Mouse (Mus musculus) left cerebral cortex, postnatal 36 days (tissue): Measurements from ENCODE around the gene Lhx8. TPM values are rescaled to one million over a fixed set of nuclear protein-coding genes. Genes with fewer than 3 reads are reported as not detected.

Source experiments
- DNase-seq, 2 experiments: peaks; one replicate each; pipeline ENCODE4 v3.0.0; 2021 to 2022; ENCODE audit warnings: low spot score in 2 of 2, mixed read lengths in 1 of 2
- intact Hi-C: fragments of 180-260 bp; cut with DNase I; formaldehyde crosslinking; loops from one replicate; pipeline ENCODE4 v1.15.1; 2025
- total RNA-seq, 2 experiments: library from RNA; stranded (reverse); gene quantifications; 2 replicates each; pipeline ENCODE4 v1.2.3; 2021

The Lhx8 gene
- total RNA-seq: 1 to 10 TPM in 1 of 2 experiments, under 1 TPM in 1; 0.25 to 1.6 TPM

DNA sequence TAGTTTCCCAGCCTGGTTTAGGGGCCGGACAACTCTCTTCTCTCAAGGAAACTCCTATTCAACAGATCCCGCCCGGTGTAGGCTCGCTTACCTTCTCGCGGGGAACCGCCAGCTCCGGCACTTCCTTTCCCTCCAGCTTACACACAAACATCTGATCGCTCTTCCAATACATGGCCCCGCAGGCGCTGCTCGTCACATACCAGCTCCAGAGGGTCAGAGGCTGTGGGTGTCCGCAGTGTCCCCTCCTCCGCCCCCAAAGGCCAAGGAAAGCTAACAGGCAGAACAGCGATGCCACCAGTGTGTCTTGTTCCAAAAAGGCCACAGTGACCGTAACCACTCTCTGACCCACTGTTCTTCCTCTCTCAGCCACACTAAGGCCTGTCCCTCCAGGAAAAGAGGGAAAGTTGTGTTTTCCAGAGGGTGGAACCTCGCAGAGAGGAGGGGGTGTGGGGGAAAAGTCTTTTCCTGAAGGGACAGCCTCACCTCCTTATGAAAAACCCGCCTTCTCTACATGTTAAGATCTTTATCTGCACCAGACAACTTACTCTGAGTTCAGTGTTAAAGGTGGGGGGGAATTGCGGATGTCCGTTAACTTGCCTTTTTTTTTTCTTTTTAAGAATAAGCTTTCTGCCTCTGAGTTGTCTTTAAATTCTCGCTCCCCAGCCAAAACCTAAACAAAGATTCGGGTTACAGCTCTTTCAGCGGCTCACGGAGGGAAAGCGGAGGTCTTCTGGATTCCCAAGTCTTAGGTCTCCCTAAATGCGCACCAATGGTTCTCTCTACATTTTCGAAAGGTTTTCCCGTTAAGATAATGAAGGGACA lies at the start of gene Lhx8:
Gene Lhx8, minus strand, starts transcription at position 479 of the 822 bp plus-strand sequence.
- intact Hi-C loops: loop anchor here (5.0 kb wide), 1 partner anchor 242 kb away; no protein-coding TSS in a partner anchor

DNA sequence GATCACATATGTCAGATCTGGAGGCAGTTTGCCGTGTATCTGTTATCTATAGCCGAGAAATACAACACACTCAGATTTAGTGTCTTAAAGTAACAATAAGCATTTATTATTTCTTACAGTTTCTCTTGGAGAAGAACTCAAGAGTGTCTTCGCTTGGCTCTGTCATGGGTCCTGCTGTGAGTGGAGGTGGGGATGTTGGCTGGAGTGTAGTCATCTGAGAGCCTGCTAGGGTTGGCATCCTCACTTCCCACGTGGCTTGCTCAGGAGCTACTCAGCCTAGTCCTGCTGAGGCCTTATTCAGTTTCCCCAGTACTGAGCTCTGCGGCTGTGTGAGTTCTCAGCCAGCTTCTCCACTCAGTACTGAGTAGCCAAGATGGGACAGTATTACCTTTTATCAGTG lies 43.1 kb upstream of the Lhx8 start:
- DNase-seq: no peak
- intact Hi-C loops: no loop called here

More for the DNA sequence above, at the start of gene Lhx8:
- peak in 1 of 2 experiments; percentile 12 for DNase-seq

DNA sequence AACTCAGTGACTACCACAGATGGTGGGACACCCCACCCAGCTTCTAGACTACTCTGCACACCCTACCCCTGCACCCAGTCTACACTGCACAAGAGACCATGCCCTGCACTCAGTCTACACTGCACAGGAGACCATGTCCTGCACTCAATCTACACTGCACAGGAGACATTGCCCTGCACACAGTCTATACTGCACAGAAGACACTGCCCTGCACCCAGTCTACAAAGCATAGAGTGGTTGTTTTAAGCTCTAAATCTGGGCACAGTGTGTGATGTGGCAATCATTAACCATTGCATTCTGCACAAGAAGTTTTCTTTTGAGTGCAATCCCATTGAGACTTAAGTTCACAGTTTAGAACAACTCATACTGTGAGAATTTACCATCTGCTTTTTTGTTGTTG lies 42.2 kb upstream of the Lhx8 start:
- no peak for DNase-seq
- intact Hi-C loops: no loop called here

DNA sequence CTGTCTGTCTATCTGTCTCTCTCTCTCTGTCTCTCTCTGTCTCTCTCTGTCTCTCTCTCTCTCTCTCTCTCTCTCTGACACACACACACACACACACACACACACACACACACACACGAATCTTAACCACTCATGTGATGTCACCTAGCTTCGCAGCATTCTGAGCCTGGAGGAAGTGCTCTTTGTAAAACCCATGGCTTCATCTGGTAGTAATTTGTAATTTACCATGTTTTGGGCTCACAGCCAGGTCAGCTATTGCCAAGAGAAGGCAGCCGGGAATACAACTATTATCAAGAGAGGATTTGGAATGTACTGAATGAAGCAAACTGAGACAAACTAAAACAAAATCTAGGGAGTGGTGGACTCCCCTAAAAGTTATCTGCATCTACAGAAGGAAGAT lies 36.9 kb upstream of the Lhx8 start:
- intact Hi-C loops: no loop called here
- no peak for DNase-seq

DNA sequence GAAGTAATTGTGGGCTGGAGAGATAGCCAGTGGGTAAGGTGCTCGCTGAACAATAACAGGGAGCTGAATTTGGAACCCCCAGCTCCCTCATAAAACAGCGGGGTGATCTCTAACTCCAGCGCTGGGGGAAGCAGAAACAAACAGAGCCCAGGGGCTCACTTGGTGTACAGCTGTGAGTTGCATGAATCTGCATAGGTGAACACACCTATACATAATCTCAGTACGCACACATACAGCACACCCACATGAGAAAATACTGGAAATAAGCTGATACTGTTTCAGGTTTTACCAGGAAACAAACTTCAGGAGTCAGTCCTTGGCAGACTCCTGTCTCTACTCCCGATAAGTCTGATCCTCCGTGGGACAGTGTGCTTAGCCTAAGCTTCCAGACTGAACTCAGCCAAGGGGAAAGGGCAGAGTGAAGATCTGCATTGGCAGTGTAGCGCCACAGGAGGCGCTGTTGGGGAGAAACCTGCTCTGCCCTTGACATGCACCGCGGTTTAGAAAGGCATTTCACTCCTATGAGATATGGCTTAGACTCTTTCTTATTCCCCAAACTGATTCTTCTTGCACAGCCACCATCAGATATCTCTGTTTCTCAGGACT lies 34.2 kb upstream of the Lhx8 start:
- intact Hi-C loops: no loop called here
- DNase-seq: no peak

DNA sequence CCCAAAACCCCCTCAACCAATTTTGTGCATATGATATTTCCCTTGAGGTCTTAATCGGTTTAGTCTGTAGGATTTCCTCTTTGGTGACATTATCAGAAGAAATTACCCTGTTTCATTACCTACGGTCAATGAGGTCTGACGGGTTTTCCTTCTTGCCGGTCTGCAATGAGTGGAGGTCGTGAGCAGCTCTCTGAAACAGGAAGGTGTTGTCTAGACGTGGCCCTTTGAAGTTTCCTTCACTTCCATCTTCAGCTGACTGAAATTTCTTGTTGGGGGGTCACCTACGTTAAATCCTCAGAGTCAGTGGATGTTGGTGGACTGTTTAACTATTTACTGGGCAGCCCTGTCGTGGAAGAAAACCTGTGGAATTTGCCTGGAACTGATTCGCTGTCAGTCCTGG lies 33.0 kb upstream of the Lhx8 start:
- intact Hi-C loops: no loop called here

DNA sequence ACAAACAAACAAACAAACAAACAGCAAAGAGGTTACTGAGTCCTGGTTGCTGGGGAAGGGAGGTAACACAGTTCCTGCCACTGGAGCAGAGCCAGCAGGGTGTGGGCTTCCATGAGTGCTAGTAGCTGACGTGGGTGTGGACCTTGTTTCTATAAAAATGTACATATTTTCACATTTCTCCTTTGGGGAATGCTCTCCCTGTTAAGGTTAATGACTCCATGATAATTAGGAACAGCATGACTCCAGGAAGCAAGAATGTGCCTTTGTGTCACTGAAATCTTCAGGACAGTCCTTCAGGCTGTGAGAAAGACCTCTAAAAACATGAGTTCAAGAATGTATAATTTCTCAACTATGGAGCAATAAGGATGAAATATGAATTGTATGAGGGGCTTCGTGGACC lies 28.8 kb upstream of the Lhx8 start:
- DNase-seq: no peak
- intact Hi-C loops: no loop called here

More for the DNA sequence above, 33.0 kb upstream of the Lhx8 start:
- DNase-seq: no peak

DNA sequence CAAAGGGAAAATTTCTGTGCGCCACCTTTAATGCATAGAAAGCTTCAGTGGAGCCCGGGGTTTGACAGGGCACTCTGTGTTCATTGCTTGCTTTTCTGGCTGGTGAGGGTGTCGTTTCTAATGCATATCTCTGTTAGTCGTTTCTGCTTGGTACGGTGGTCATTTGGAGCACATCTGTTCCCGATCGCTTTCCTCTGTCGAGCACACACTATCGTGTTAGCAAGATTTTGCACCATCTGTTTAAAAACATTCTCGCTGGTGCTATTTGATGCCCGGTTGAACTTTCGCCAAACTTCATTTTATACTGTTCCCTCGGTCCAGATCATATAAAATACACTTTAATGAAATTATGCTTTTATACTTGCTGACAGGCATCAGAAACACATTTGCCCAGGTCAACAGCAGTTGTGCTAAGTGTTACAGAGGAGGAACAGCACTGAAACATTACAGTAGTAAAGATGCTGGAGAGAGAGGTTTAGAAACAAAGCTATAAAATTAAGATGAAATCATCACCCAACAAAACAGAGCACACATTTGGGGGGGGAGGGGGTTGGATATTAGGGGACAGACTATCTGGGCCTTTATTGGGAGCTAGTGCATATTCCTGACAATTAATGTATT lies 9.9 kb upstream of the Lhx8 start:
- no peak for DNase-seq
- intact Hi-C loops: no loop called here

DNA sequence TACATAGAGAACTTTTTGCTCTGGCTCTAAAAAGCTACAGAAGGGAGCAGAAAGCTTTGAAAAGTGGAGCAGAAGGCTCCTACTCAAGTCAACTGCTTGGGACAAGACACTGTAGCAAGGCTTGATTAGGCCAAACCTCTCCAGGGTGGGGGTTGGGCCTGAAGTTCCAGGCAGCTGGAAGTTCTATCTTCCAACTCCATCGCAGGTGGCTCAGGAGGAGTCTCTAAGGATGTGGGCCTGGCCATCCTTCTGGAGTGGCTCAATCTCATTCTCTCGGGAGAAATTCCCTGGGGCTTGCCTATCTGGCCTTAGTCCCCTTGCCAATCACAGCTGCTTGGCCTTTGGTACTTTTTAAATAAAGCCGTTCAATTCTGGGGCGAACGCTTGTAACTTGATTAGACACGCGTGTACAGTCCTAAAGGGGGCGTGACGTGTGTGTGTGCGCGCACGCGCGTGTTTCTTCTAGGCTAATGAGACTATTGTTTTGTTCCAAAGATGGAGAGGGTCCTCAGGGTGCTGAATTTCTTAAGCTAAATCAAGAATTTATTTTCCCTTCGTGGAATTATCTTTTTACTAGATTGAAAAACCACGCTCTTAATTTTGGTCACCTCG lies 9.3 kb upstream of the Lhx8 start:
- intact Hi-C loops: no loop called here

DNA sequence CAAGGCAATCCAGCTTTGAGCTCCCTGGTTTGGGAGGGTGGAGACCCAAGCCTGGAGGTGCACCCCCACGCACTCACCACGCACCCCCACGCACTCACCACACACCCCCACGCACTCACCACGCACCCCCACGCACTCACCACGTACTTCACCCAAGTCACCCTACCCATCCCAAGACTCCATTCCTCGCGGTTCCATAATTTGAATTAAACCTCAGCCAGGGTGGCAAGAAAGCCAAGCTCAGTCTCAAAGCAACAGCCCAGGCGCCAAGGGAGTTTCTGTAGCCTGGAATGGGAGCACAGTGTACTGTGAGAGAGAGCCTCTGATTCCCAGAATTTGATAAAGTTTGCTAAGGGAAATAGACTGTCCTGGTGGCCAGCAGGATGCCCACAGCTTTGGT lies 4.3 kb upstream of the Lhx8 start:
- DNase-seq: no peak
- intact Hi-C loops: loop anchor here (5.0 kb wide), 1 partner anchor 237 kb away; no protein-coding TSS in a partner anchor

More for the DNA sequence above, 9.3 kb upstream of the Lhx8 start:
- DNase-seq: no peak

DNA sequence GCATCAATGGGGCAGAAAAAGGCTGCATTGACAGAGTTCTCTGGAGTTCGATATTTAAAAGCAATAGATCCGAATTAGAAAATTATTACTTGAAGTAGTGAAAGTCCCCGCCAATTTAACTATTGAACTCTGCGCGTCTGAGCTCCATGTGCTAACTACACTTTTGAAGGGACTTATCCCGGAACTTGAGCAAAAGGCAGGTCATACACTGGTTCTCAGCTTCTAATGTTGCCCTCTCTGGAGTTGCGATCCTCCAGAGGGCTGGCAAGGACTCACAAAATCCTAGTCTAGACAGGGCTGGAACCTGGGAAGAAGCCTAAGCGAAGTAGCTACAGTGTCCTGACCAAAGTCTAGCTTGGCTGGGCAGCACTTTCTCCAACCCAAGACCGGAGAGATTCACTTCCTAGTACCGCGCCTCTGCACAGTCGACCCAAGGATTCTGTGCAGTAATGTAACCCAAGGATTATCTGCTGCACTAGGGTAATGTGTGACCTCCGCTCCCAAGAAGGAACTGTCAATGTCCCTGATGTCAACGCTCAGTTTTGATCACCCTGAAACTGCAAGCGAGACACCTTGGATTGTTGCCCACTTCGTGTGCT lies 3.0 kb upstream of the Lhx8 start:
- intact Hi-C loops: loop anchor here (5.0 kb wide), 1 partner anchor 239 kb away; no protein-coding TSS in a partner anchor
- DNase-seq: no peak

DNA sequence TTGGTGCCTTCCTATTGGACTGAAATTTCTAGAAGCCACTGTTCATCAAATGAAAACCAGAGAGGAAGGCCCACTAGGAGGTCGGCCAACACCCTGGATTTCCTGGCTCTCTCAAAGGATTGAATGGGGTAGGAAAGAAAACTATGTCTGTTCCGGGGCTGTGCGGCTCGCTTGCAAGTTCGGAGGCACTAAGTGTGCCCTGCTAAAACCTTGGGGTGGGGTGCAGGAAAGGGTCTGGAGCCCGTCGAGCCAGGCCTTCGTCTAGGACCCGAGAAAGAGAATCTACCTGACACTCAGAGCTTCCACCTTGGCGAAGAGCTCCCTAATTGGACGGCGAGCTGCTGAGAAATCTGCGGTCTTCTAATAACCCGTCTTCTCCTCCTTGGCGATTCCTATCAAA lies 2.5 kb upstream of the Lhx8 start:
- DNase-seq: no peak
- intact Hi-C loops: loop anchor here (5.0 kb wide), 1 partner anchor 239 kb away; no protein-coding TSS in a partner anchor

DNA sequence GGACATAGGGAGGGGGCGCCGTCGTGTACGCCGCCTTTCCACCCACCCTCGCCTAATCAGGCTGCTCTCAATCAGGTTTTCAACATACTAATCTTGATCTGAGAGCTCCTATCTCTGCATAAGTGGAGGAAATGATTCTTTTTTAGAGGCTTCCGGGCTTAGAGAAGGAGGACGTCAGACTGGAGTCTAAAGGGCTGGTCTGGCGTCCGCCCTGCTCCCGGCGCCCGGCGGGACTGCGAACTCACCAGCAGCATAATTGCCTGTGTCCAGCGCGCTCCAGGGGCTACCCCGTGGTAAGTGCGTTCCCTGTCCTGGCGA lies 1.7 kb upstream of the Lhx8 start:
- no peak for DNase-seq
- intact Hi-C loops: loop anchor here (5.0 kb wide), 1 partner anchor 240 kb away; no protein-coding TSS in a partner anchor

DNA sequence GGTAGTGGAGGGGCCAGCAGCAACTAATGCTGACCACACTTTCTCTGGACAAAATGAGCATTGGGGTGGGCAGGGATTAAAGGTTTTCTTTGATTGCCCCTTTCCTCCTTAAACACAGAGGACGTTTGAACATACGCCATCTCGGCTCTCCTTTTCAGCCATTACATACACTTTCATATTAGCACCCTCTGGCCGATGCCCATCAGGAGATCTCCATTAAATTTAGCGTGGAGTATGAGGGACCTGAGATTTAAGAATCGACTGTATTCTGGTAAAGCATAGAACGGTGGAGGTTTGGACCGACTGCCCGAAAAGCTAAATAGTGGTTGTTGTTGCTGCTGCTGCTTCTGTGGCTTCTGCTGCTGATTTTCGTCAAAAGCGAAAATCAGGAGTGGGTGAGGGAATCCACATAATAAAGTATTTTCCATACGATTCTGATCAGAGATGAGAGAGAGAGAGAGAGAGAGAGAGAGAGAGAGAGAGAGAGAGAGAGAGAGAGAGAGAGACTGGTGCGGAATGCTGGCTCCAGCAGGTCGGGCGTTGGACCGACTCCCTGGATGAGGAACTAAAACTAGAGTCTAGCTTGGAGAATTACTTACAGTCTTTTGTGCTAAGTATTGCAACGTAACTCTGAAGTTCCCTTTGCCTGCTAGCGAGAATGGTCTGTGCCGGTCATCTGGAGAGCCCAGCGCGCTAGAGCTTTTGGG lies 1.2 kb upstream of the Lhx8 start:
- no peak for DNase-seq
- intact Hi-C loops: loop anchor here (5.0 kb wide), 1 partner anchor 241 kb away; no protein-coding TSS in a partner anchor

DNA sequence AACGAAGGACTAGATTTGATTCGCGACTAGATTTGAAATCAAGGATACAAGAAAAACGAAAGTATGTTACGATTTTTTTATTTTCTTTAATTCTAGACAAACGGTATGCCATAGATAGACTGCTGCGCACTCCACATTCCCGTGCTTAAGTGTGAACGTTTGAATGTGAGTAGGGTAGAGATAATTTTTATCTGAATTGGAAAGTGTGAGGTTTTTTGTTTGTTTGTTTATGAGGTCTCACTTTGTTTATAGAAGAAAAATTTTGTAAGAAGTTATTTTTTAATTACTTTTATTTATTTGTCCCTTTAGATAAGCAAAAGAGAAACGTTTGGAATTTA lies 513 bp upstream of the Lhx8 start:
- intact Hi-C loops: loop anchor here (5.0 kb wide), 1 partner anchor 241 kb away; no protein-coding TSS in a partner anchor
- DNase-seq: no peak

DNA sequence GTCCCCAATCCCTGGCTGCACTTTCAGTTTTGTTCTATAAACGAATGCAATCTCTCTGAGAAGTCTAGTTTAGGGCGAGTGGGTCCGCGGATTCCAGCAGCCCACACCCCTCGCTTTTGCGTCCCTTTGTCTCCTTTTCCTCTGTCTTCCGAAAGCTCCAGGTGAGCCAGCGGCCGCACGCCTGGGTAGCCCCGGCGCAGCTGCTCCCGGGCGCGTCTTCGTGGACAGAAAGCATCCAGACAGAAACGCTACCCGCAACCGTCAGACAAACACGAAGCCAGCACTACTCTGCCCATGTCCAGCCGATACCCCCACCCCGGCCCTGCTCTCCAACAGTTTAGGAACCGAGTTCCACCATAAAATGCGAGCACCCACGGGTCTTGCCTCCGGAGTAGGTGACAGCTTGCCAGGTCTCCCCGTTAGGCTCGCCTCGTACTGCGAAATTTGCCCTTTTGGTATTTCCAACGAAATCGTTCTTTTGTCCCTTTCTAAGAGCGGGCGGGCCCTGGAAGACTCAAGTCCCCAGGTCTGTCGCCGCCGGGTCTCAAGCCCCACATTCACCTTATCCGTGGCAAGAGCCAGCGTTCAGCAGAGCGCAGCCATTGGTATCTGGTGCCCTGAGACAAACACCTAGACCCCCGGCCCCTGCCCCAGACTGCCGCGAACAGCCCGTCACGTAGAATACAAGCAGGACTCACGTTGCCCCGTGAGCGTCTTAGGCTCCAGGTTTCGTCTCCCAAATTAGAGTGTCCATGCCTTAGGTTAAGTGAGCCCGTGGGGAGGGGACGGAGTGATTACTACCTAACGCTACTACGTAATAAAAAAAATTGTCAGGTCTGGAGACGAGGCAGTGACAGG lies 907 bp downstream of the Lhx8 start:
- intact Hi-C loops: loop anchor here (5.0 kb wide), 1 partner anchor 243 kb away; no protein-coding TSS in a partner anchor
- DNase-seq: peak in 1 of 2 experiments; percentile 19

DNA sequence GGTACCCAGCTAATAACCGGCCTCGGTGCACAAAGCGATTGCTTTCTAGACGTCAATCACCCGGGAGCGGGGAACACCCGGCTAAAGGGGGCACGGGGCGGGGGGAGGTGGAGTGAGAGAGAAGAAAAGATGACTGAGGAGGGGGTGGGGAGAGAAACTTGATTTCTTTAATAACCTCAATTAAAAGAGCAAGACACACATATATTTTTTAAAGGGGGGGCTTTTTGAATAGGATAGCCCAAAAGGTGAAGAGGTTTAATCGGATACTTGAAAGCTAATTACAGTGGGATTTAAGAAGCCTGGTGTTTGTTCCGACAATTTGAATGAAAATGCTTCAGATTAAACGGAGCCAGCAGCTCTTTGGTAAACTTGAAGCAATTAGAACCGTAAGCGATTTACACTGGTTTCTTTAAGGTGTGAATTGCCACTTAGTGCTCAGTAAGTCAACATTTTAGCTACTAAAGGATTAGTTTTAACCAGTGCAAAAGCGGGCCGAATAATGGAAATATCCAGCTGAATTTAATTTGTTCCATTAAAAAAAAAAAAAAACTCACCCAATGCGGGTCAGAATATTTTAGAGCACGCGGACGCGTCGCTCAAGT lies 1.6 kb downstream of the Lhx8 start:
- intact Hi-C loops: no loop called here
- DNase-seq: peak in 1 of 2 experiments; percentile 5
